Mouse (Mus musculus): ENCODE results near the gene Slc22a17. TPM values are rescaled to one million over a fixed set of nuclear protein-coding genes. Genes with fewer than 3 reads are reported as not detected.
A peak's percentile ranks its signal among the peaks of the same experiment; 100 is the strongest.

Slc22a17 gene
- total RNA-seq, 2 experiments from 2014 or later: 28.0 to 37.6 TPM

- peak; percentile 66 to 75 for DNase-seq
These were observed 52.4 kb downstream of the Slc22a17 start for GRCm38 (mm10) chr14:54860511-54860910.

- no peak for DNase-seq
These were observed 55.0 kb downstream of the Slc22a17 start for GRCm38 (mm10) chr14:54857891-54858290.

GRCm38 (mm10) chr14:54856703-54857102 is 56.2 kb downstream of the Slc22a17 start:
- DNase-seq: no peak

Small RNAs within 50 kb of the gene (microRNA-seq; reads per million reads assigned to microRNA genes)
- gene Mir208a: not detected

Other genes starting within 250 kb of the Slc22a17 start
- gene 1700123O20Rik, start 226.9 kb downstream of the Slc22a17 start, total RNA-seq (2021): 10 to 100 TPM; 40.6 to 42.1 TPM
- gene Acin1, start 226.2 kb downstream of the Slc22a17 start, total RNA-seq (2021): 100 to 1,000 TPM; 140 to 178 TPM
- under 1 TPM in 1 of 2 experiments, not detected in 1; 0.23 TPM for gene Gm29776, start 214.3 kb downstream of the Slc22a17 start, total RNA-seq (2021)
- not detected for gene Cebpe, start 201.0 kb downstream of the Slc22a17 start, total RNA-seq (2021)
- gene Slc7a8, start 131.2 kb downstream of the Slc22a17 start, total RNA-seq (2021): 10 to 100 TPM; 28.1 to 56.8 TPM
- gene Rnf212b, start 99.0 kb downstream of the Slc22a17 start, total RNA-seq (2021): under 1 TPM; 0.43 to 0.56 TPM
- gene Homez, start 42.2 kb downstream of the Slc22a17 start, total RNA-seq (2021): 10 to 100 TPM; 12.2 to 16.5 TPM
- gene Ppp1r3e, start 35.6 kb downstream of the Slc22a17 start, total RNA-seq (2021): 10 to 100 TPM; 17.8 to 19.2 TPM
- 10 to 100 TPM; 54.3 to 57.2 TPM for gene Bcl2l2, start 29.8 kb downstream of the Slc22a17 start, total RNA-seq (2021)
- gene Gm20521, start 29.7 kb downstream of the Slc22a17 start, total RNA-seq (2021): 1 to 10 TPM in 1 of 2 experiments, not detected in 1; 2.0 TPM
- 100 to 1,000 TPM; 167 to 173 TPM for gene Pabpn1, start 20.6 kb downstream of the Slc22a17 start, total RNA-seq (2021)
- 1 to 10 TPM; 2.5 to 3.0 TPM for gene Efs, start 13.0 kb upstream of the Slc22a17 start, total RNA-seq (2021)
- not detected for gene Il25, start 19.6 kb upstream of the Slc22a17 start, total RNA-seq (2021)
- under 1 TPM; 0.46 to 0.83 TPM for gene Cmtm5, start 23.1 kb upstream of the Slc22a17 start, total RNA-seq (2021)
- not detected for gene Myh6, start 53.8 kb upstream of the Slc22a17 start, total RNA-seq (2021)
- not detected for gene Gm17428, start 63.8 kb upstream of the Slc22a17 start, total RNA-seq (2021)
- gene Myh7, start 81.5 kb upstream of the Slc22a17 start, total RNA-seq (2021): under 1 TPM in 1 of 2 experiments, not detected in 1; 0.49 TPM
- 10 to 100 TPM; 34.6 to 44.8 TPM for gene Ngdn, start 102.3 kb upstream of the Slc22a17 start, total RNA-seq (2021)
- gene Zfhx2, start 179.2 kb upstream of the Slc22a17 start, total RNA-seq (2021): 1 to 10 TPM; 4.9 to 8.8 TPM
- gene Thtpa, start 181.7 kb upstream of the Slc22a17 start, total RNA-seq (2021): 10 to 100 TPM; 12.9 to 18.6 TPM
- 10 to 100 TPM; 23.5 to 27.2 TPM for gene Ap1g2, start 193.5 kb upstream of the Slc22a17 start, total RNA-seq (2021)
- gene Jph4, start 203.8 kb upstream of the Slc22a17 start, total RNA-seq (2021): 1 to 10 TPM; 2.2 to 2.3 TPM